Mouse (Mus musculus) cerebellum, adult 9-10 months (tissue): ENCODE measurements at regions not wholly inside any gene's neighbourhood (a gene's known extent, or its start where the extent isn't known, plus 50 kb on each side); places are given as distances from the start of the nearest gene placed in this dataset.
"Not testable (repeated sequence)": the region's sequence is repeated elsewhere in the genome, so short reads cannot be mapped to it uniquely, and the experiment has no call there.

ENCODE experiments used
- DNase-seq: peaks from one replicate; pipeline ENCODE4 v3.0.0; 2022

- DNase-seq, result no peak
Observed at GRCm38 (mm10) chr12:65325347-65325746, 100.0 kb downstream of the Wdr20rt start.

GRCm38 (mm10) chr12:65328532-65328931 is 103.2 kb downstream of the Wdr20rt start:
- DNase-seq, result no peak

GRCm38 (mm10) chr12:65329678-65330077 is 104.4 kb downstream of the Wdr20rt start:
- DNase-seq, result no peak

- no peak for DNase-seq
Observed at GRCm38 (mm10) chr12:65340009-65340408, 114.7 kb downstream of the Wdr20rt start.

- DNase-seq, result no peak
Observed at GRCm38 (mm10) chr12:65347251-65347650, 121.9 kb downstream of the Wdr20rt start.

- DNase-seq, result no peak
Observed at GRCm38 (mm10) chr12:65349535-65349934, 124.2 kb downstream of the Wdr20rt start.

GRCm38 (mm10) chr12:65364179-65364578 is 138.9 kb downstream of the Wdr20rt start:
- DNase-seq, result no peak

- DNase-seq, result no peak
Observed at GRCm38 (mm10) chr12:65367334-65367733, 142.0 kb downstream of the Wdr20rt start.

GRCm38 (mm10) chr12:65367866-65368419 is 142.6 kb downstream of the Wdr20rt start:
- no peak for DNase-seq

GRCm38 (mm10) chr12:65371650-65372049 is 146.3 kb downstream of the Wdr20rt start:
- DNase-seq, result no peak

- no peak for DNase-seq
Observed at GRCm38 (mm10) chr12:65379321-65379720, 154.0 kb downstream of the Wdr20rt start.

GRCm38 (mm10) chr12:65382118-65382791 is 156.9 kb downstream of the Wdr20rt start:
- DNase-seq, result no peak

- DNase-seq, result not testable (repeated sequence)
Observed at GRCm38 (mm10) chr12:65382796-65383195, 157.5 kb downstream of the Wdr20rt start.

- no peak for DNase-seq
Observed at GRCm38 (mm10) chr12:65386005-65386645, 160.8 kb downstream of the Wdr20rt start.

- no peak for DNase-seq
Observed at GRCm38 (mm10) chr12:65387042-65387441, 161.7 kb downstream of the Wdr20rt start.

GRCm38 (mm10) chr12:65389512-65389911 is 164.2 kb downstream of the Wdr20rt start:
- no peak for DNase-seq

GRCm38 (mm10) chr12:65390330-65390729 is 165.0 kb downstream of the Wdr20rt start:
- DNase-seq, result no peak

GRCm38 (mm10) chr12:65401728-65402419 is 176.6 kb downstream of the Wdr20rt start:
- DNase-seq, result peak; percentile 27

- DNase-seq, result no peak
Observed at GRCm38 (mm10) chr12:65403124-65403523, 177.8 kb downstream of the Wdr20rt start.

GRCm38 (mm10) chr12:65413034-65413700 is 187.8 kb downstream of the Wdr20rt start:
- no peak for DNase-seq

GRCm38 (mm10) chr12:65414393-65414792 is 189.1 kb downstream of the Wdr20rt start:
- no peak for DNase-seq

- DNase-seq, result no peak
Observed at GRCm38 (mm10) chr12:65416909-65417308, 191.6 kb downstream of the Wdr20rt start.

- DNase-seq, result no peak
Observed at GRCm38 (mm10) chr12:65420127-65420526, 194.8 kb downstream of the Wdr20rt start.
